Mouse (Mus musculus) embryonic facial prominence, embryonic 12.5 days (tissue): ENCODE measurements at regions not wholly inside any gene's neighbourhood (a gene's known extent, or its start where the extent isn't known, plus 50 kb on each side); places are given as distances from the start of the nearest gene placed in this dataset.

Experiments used
- ATAC-seq: fragments of 200-750 bp; cut with Nextera tagmentation; 2 replicates; pipeline ENCODE4 v1.8.0; 2017; ENCODE audit not compliant: insufficient number of reproducible peaks, insufficient read depth, low FRiP score, low TSS enrichment
- H3K27ac ChIP-seq: fragments of 300-500 bp; sonication (generic); 2 replicates; pipeline ENCODE4 v1.5.1; 2016; ENCODE audit warnings: mild to moderate bottlenecking
- H3K27me3 ChIP-seq: fragments of 300-500 bp; sonication (generic); 2 replicates; pipeline ENCODE4 v1.6.1; 2016; ENCODE audit warnings: mild to moderate bottlenecking, moderate library complexity
- H3K36me3 ChIP-seq: fragments of 300-500 bp; sonication (generic); 2 replicates; pipeline ENCODE4 v1.6.1; 2016; ENCODE audit warnings: mild to moderate bottlenecking
- H3K4me1 ChIP-seq: fragments of 300-500 bp; sonication (generic); 2 replicates; pipeline ENCODE4 v1.6.1; 2016
- H3K4me2 ChIP-seq: fragments of 300-500 bp; sonication (generic); replicated peaks from 2 replicates; pipeline ENCODE4 v1.6.1; 2016; ENCODE audit warnings: mild to moderate bottlenecking, moderate library complexity
- H3K4me3 ChIP-seq: fragments of 300-500 bp; sonication (generic); 2 replicates; pipeline ENCODE4 v1.5.1; 2016; ENCODE audit warnings: mild to moderate bottlenecking
- H3K9ac ChIP-seq: fragments of 300-500 bp; sonication (generic); 2 replicates; pipeline ENCODE4 v1.6.1; 2016; ENCODE audit warnings: mild to moderate bottlenecking, moderate library complexity
- H3K9me3 ChIP-seq: fragments of 300-500 bp; sonication (generic); 2 replicates; pipeline ENCODE4 v1.6.1; 2016; ENCODE audit warnings: mild to moderate bottlenecking, moderate library complexity
- WGBS: fragments of 180-500 bp; shearing (Covaris S2); methylation state at CpG from one replicate; pipeline ENCODE4 v1.1.7; 2016; 5-methylcytosine and 5-hydroxymethylcytosine counted together

DNA sequence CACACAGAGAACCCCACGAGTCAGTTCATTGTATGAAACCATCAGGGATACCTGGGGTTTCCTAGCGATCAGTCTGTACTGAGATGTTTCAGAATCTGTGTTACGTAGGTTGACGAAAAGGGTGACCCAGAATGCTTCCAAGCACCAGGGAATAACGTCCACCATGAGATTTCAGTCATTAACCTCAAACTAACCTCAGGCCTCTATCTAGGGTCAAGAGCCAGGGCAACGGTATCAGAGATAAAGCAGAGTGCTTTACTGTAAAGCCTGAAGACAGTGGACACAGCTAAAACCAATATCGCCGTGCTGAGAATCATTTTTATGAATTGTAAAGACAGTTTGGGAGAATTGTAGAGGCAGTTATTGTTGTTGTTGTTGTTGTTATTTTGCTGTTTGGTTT, 52.9 kb upstream of the Errfi1 start:
- WGBS, result 85% methylated on average over 8 of the region's 8 CpGs
- Histone ChIP-seq H3K27me3 (no peaks in the 10 kb centered on the region), H3K4me3 (no peak overlapping the region), H3K36me3 (no peaks in the 10 kb centered on the region), H3K4me2 (no peak overlapping the region), H3K4me1 (peaks cover 16% of the 10 kb centered on the region), H3K27ac (no peak overlapping the region), H3K9me3 (no peaks in the 10 kb centered on the region), H3K9ac (no peak overlapping the region)
- ATAC-seq, result no peak

DNA sequence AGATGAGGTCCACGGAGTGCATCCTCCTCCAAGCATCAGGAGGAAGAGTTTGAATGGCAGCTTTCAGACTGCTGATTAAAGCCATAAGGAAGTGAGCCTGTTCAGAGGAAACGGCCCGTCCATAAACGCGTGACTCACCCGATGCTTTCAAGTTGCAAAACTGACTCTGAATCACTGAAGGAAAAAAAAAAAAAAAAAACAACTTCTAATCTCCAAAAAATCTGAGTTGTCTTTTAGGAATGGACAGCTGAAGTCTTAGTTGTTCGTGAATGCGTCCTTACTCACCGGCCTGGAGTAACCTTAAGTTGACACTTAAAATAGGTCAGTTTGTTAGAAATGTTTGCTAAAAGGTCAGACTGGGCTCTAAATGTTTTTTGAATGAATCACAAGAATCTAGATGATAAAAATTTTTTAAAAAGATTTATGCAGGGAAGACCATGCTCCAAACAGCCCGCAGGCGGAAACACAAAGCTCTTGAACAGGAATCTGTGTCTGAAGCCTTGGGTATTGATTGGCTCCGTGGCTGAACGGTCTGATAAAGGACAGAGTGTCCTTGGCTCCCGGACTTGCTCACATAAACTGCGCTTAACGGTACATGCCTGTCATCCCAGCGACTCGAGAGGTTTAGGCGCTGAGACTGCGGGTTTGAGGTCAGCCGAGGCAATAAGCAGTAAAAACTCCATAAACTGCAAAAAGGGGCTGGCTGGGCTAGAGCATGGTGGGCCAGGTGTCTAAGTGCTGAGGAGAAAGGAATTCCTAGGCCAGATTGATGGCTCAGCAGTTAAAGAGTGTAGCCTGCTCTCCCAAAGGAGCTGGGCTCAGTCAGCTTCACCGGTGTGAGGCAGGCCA, 53.9 kb upstream of the Errfi1 start:
- WGBS, result 36% methylated on average over 22 of the region's 22 CpGs
- H3K4me3 ChIP-seq, result no peak overlapping the region
- ATAC-seq, result no peak
- peaks cover 19% of the 10 kb centered on the region for H3K4me1 ChIP-seq
- H3K9ac ChIP-seq, result no peak overlapping the region
- H3K4me2 ChIP-seq, result no peak overlapping the region
- H3K27me3 ChIP-seq, result no peaks in the 10 kb centered on the region
- H3K9me3 ChIP-seq, result no peaks in the 10 kb centered on the region
- peak overlapping the region; percentile 60; the same call in 1 of the 2 replicates for H3K27ac ChIP-seq
- H3K36me3 ChIP-seq, result no peaks in the 10 kb centered on the region

DNA sequence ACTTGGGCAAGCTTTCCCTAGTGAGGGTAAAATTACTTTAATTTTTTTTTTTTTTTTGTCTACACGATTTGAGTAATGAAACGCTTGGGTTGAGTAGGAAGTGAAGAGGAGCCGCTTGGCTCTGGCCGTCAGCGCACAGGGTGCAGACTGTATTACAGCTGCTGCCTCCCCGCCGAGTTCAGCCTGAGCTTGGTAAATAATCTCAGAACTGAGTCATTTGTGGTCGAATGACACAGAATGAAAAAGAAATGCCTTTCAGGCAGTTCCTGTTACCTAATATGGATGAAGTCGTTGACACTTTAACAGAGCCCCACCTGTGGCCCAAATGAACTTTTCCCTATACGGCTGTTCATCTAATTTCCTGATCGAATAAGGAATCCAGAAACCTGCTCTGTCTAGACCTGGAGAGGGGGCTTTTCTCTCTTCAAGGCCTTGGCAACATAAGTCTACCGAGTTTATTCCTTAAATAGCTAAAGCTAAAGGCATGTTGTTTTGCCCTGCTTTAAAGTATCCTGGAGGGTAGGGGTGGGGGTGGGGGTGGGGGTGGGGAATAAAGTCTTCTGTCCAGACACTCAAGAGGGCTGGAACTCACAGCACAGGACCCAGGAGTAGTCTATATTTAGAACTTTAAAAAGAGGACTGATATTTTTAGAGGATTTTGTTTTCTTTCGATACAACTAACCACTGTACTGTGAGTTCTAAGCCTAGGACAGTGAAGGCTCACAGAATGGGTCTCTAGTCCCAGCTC, 54.8 kb upstream of the Errfi1 start:
- WGBS, result 24% methylated on average over 13 of the region's 13 CpGs
- ATAC-seq, result no peak; the same call in 1 of the 2 replicates
- H3K4me1 ChIP-seq, result peaks cover 27% of the 10 kb centered on the region
- H3K27ac ChIP-seq, result peak overlapping the region; percentile 60
- 0 out of 2 replicates have a peak overlapping the region, but pooled peaks have one; percentile 15 for H3K4me2 ChIP-seq
- no peak overlapping the region for H3K9ac ChIP-seq
- H3K27me3 ChIP-seq, result no peaks in the 10 kb centered on the region
- H3K4me3 ChIP-seq, result no peak overlapping the region
- H3K36me3 ChIP-seq, result no peaks in the 10 kb centered on the region
- H3K9me3 ChIP-seq, result no peaks in the 10 kb centered on the region

DNA sequence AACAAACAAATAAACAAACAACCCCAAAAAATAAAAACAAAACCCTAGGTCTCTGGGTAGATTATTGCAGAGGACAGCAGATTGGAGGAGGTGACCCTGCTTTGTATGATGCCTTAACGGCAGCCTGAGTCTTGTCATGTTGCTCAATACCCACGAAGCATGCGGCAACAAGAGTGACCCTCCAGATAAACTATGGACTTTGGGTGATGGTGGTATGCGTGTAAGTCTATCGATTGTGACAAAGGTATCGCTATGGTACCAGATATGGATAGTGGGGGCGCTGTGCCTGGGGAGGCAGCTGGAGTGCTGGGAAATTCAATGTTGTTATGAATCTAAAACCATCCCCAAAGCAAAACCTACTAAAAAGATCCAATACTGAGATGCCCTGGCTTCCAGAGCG, 55.4 kb upstream of the Errfi1 start:
- H3K36me3 ChIP-seq, result no peaks in the 10 kb centered on the region
- H3K27ac ChIP-seq, result peak overlapping the region; percentile 60
- no peak overlapping the region for H3K4me2 ChIP-seq
- H3K4me1 ChIP-seq, result peaks cover 27% of the 10 kb centered on the region
- no peaks in the 10 kb centered on the region for H3K9me3 ChIP-seq
- no peak overlapping the region for H3K9ac ChIP-seq
- ATAC-seq, result no peak
- WGBS, result 90% methylated on average over 8 of the region's 8 CpGs
- no peak overlapping the region for H3K4me3 ChIP-seq
- H3K27me3 ChIP-seq, result no peaks in the 10 kb centered on the region

DNA sequence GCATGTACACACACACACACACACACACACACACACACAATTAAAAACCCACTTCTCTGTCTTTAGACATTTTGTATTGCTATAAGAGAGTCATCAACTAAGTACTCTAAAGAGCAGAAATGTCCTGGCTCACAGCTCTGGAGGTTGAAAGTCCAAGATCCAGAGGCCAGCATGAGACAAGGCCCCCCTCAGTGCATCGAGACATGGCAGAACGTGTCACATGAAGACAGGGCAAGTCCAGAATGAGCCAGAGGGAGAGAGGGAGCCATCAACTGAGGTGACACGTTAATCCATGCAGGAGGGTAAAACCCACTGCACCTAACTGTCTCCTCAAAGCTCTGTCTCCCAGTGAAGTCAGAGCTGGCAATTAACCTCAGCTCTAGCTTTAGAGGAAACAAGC, 56.7 kb upstream of the Errfi1 start:
- Histone ChIP-seq H3K27ac (no peak overlapping the region), H3K9ac (no peak overlapping the region), H3K27me3 (no peaks in the 10 kb centered on the region), H3K4me3 (no peak overlapping the region), H3K4me1 (peaks cover 27% of the 10 kb centered on the region), H3K36me3 (no peaks in the 10 kb centered on the region), H3K9me3 (no peaks in the 10 kb centered on the region), H3K4me2 (no peak overlapping the region)
- ATAC-seq, result no peak
- 78% methylated on average over 3 of the region's 3 CpGs for WGBS

DNA sequence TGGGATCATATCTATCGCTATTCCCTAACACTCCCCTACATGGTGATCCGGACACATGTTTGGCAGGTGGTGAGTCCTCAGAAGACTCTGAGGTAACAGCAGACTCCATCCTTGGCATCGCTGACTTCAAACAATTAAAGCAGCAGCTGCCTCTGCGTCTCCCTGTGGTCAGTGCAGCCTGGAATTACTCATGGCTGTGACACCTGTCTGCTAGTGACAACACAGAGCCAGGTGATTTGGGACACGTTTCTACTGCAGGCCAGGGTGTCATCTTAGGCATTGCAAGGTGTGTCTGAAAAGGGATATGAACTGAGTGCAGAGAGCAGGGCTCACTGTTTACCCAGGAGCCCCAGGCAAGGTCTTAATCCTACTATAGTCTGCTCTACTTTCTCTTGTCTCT, 58.8 kb upstream of the Errfi1 start:
- 0 out of 2 replicates have a peak overlapping the region, but pooled peaks have one; percentile 24 for H3K27ac ChIP-seq

DNA sequence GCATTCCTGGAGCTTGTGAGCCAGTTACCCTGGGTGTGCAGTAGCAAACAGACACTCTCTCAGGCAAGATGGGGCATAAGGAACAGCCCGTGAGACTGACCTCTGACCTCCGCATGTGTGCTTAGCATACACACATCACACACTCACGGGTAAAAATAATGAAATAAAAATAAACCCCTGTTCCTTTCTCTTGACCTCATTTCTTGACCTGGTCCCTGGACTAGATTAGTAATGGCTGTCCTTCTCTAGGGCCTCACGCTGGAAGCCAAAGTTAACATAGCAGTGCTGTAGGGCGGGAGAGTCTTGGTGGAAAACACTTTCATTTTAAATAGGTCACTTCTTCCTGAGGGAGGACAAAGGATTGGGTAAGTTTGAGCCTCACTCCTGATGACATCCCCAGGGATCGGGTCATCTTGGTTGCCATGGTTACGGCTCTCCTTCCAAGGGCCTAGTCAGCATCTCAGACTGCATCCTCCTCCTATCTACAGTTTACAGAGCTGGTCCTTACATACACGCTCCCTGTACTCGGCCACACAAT, 59.4 kb upstream of the Errfi1 start:
- H3K9me3 ChIP-seq, result no peaks in the 10 kb centered on the region
- no peaks in the 10 kb centered on the region for H3K27me3 ChIP-seq
- H3K4me3 ChIP-seq, result no peak overlapping the region
- peaks cover 20% of the 10 kb centered on the region for H3K4me1 ChIP-seq
- H3K27ac ChIP-seq, result no peak overlapping the region
- H3K4me2 ChIP-seq, result no peak overlapping the region
- WGBS, result 32% methylated on average over 9 of the region's 9 CpGs
- ATAC-seq, result 0 out of 2 replicates have a peak, but pooled peaks have one; percentile 17
- H3K36me3 ChIP-seq, result no peaks in the 10 kb centered on the region
- H3K9ac ChIP-seq, result no peak overlapping the region

More for the DNA sequence above, 58.8 kb upstream of the Errfi1 start:
- no peak overlapping the region for H3K4me2 ChIP-seq
- 34% methylated on average over 5 of the region's 5 CpGs for WGBS
- no peak overlapping the region for H3K9ac ChIP-seq
- peaks cover 22% of the 10 kb centered on the region for H3K4me1 ChIP-seq
- H3K9me3 ChIP-seq, result no peaks in the 10 kb centered on the region
- no peaks in the 10 kb centered on the region for H3K27me3 ChIP-seq
- no peak overlapping the region for H3K4me3 ChIP-seq
- H3K36me3 ChIP-seq, result no peaks in the 10 kb centered on the region
- ATAC-seq, result no peak

DNA sequence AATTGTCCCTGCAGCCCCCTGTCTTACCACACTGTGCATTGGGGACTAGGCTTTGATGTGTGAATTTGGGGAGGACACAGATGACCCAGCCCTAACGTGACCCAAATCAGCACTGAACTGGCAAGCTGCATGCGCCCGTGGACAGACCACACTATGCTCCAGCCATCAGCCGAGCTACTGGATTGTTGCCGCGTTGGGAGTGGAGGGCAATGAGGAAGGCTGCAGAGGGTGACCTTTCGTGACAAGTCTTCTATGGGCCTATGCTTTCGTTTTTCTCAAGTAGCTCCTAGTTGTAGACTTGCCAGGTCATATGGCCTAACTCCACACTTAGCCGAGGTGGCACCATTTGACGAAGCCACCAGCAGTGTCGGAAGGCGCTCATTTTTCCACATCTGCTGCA, 60.6 kb upstream of the Errfi1 start:
- Histone ChIP-seq H3K4me3 (no peak overlapping the region), H3K4me2 (no peak overlapping the region), H3K9me3 (no peaks in the 10 kb centered on the region), H3K4me1 (peaks cover 11% of the 10 kb centered on the region; the same call in 1 of the 2 replicates), H3K27me3 (no peaks in the 10 kb centered on the region), H3K9ac (no peak overlapping the region), H3K27ac (no peak overlapping the region), H3K36me3 (no peaks in the 10 kb centered on the region)
- WGBS, result 79% methylated on average over 12 of the region's 12 CpGs
- no peak for ATAC-seq

DNA sequence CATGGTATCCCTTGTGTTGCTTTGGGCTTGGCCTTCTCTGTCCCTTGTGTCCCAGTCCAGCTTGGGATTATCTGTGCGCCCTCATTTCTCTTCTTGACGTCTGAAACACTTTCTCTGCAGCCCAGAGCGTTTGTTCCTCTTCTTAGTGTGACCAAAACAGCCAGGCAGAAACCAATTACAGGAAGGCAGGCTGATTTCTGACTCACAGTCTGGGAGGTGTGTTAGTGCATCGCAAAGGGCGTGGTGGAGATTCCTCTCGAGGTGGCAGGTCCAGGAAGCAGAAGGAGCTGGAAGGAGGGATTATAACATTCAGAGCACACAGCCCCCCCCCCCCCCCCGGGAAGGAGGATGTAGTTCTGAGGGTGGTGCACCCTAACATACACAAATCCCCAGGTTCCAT, 64.6 kb upstream of the Errfi1 start:
- Histone ChIP-seq H3K27me3 (no peaks in the 10 kb centered on the region), H3K4me2 (no peak overlapping the region), H3K27ac (no peak overlapping the region), H3K9me3 (no peaks in the 10 kb centered on the region), H3K4me3 (no peak overlapping the region), H3K36me3 (no peaks in the 10 kb centered on the region), H3K4me1 (peaks cover 7% of the 10 kb centered on the region), H3K9ac (no peak overlapping the region)
- ATAC-seq, result no peak
- 61% methylated on average over 7 of the region's 7 CpGs for WGBS

DNA sequence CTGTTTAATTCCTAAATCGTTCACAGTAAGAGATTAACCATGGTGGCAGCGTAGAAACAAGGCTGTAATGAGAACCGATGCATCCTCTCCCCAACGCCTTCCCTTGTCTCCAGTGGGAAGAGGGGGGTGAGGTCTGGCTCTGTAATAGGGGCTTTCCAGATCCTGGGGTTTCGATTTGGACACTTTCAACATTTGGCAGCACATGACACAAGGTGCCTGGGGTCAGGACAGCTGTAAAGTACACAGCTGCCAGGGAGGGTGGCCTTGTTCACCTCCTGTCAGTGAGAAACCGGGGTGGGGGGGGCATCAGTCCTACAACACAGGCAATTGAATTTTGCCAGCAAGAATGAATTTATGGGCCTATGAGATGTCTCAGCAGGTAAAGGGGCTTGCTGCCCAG, 66.6 kb upstream of the Errfi1 start:
- H3K27ac ChIP-seq, result no peak overlapping the region
- no peak for ATAC-seq
- H3K27me3 ChIP-seq, result no peaks in the 10 kb centered on the region
- no peaks in the 10 kb centered on the region for H3K9me3 ChIP-seq
- H3K4me2 ChIP-seq, result no peak overlapping the region
- no peak overlapping the region for H3K9ac ChIP-seq
- peaks cover 5% of the 10 kb centered on the region for H3K4me1 ChIP-seq
- WGBS, result 61% methylated on average over 6 of the region's 6 CpGs
- no peak overlapping the region for H3K4me3 ChIP-seq
- H3K36me3 ChIP-seq, result no peaks in the 10 kb centered on the region

DNA sequence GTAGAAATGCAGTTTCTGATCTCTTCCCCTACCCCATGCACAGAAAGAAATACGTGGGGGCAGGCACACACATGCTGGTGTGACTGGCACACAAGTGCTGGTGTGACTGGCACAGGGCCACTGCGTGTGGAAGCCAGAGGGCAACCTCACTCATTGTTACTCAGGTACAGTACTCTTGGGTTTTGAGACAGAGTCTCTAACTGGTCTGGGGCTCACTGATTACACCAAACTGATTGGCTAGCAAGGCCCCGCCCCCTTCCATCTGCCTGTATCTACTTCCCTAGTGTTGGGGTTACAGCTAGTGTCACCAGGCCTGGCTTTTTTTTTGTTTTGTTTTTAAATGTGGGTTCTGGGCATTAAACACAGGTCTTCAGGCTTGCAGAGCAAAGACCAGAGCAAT, 67.1 kb upstream of the Errfi1 start:
- no peak overlapping the region for H3K9ac ChIP-seq
- H3K9me3 ChIP-seq, result no peaks in the 10 kb centered on the region
- no peak overlapping the region for H3K27ac ChIP-seq
- WGBS, result 73% methylated on average over 3 of the region's 3 CpGs
- H3K4me1 ChIP-seq, result peaks cover 5% of the 10 kb centered on the region
- no peaks in the 10 kb centered on the region for H3K36me3 ChIP-seq
- ATAC-seq, result no peak
- H3K4me3 ChIP-seq, result no peak overlapping the region
- no peak overlapping the region for H3K4me2 ChIP-seq
- H3K27me3 ChIP-seq, result no peaks in the 10 kb centered on the region
